Mouse (Mus musculus) hindbrain, embryonic 10.5 days (tissue): ENCODE results near the gene Stpg2. TPM values are rescaled to one million over a fixed set of nuclear protein-coding genes. Genes with fewer than 3 reads are reported as not detected.
"Not testable (repeated sequence)": the region's sequence is repeated elsewhere in the genome, so short reads cannot be mapped to it uniquely, and the experiment has no call there.

Experiments used
- DNase-seq: peaks from one replicate; pipeline ENCODE4 v3.0.0-alpha.2; 2017; ENCODE audit warnings: low spot score
- H3K27ac ChIP-seq: fragments of 300-500 bp; sonication (generic); 2 replicates; pipeline ENCODE4 v1.5.1; 2016; ENCODE audit warnings: mild to moderate bottlenecking, moderate library complexity
- H3K27me3 ChIP-seq: fragments of 300-500 bp; sonication (generic); 2 replicates; pipeline ENCODE4 v1.6.1; 2016; ENCODE audit warnings: mild to moderate bottlenecking; ENCODE audit not compliant: poor library complexity, insufficient read depth, severe bottlenecking
- H3K36me3 ChIP-seq: fragments of 300-500 bp; sonication (generic); 2 replicates; pipeline ENCODE4 v1.6.1; 2016; ENCODE audit warnings: mild to moderate bottlenecking, moderate library complexity
- H3K4me1 ChIP-seq: fragments of 300-500 bp; sonication (generic); replicated peaks from 2 replicates; pipeline ENCODE4 v1.6.1; 2016; ENCODE audit warnings: mild to moderate bottlenecking
- H3K4me3 ChIP-seq: fragments of 300-500 bp; sonication (generic); 2 replicates; pipeline ENCODE4 v1.5.1; 2016; ENCODE audit warnings: mild to moderate bottlenecking, moderate library complexity
- H3K9me3 ChIP-seq: fragments of 300-500 bp; sonication (generic); 2 replicates; pipeline ENCODE4 v1.6.1; 2016; ENCODE audit warnings: mild to moderate bottlenecking, moderate library complexity
- WGBS: fragments of 180-500 bp; shearing (Covaris S2); methylation state at CpG from one replicate; pipeline ENCODE4 v1.1.7; 2016; 5-methylcytosine and 5-hydroxymethylcytosine counted together
- polyA plus RNA-seq: library from polyadenylated mRNA; unstranded; fragments of >200 nt; fragmentation: Nextera tagmentation; extraction: Ambion mirVana; gene quantifications from 2 replicates; pipeline ENCODE4 v1.2.1, GENCODE M21; 2016

Stpg2 gene
- polyA plus RNA-seq, 1 experiment from 2014 or later: not detected

- 53% methylated on average over 6 of the region's 6 CpGs for WGBS
Observed at GRCm38 (mm10) chr3:139509275-139509985, 303.9 kb downstream of the Stpg2 start.

GRCm38 (mm10) chr3:139578496-139578895 is 373.0 kb downstream of the Stpg2 start:
- Histone ChIP-seq H3K4me1 (no peaks in the 10 kb centered on the region), H3K27ac (no peak overlapping the region), H3K9me3 (no peaks in the 10 kb centered on the region), H3K36me3 (no peaks in the 10 kb centered on the region), H3K27me3 (no peaks in the 10 kb centered on the region), H3K4me3 (no peak overlapping the region)
- no peak for DNase-seq
- 92% methylated on average over 2 of the region's 2 CpGs for WGBS

More at GRCm38 (mm10) chr3:139509275-139509985, 303.9 kb downstream of the Stpg2 start:
- no peak for DNase-seq
- Histone ChIP-seq H3K4me1 (no peaks in the 10 kb centered on the region; the same call in 1 of the 2 replicates), H3K36me3 (no peaks in the 10 kb centered on the region), H3K9me3 (no peaks in the 10 kb centered on the region), H3K27me3 (no peaks in the 10 kb centered on the region), H3K27ac (no peak overlapping the region), H3K4me3 (no peak overlapping the region)

GRCm38 (mm10) chr3:139581298-139581697 is 375.8 kb downstream of the Stpg2 start:
- no peaks in the 10 kb centered on the region for H3K4me1 ChIP-seq
- no peaks in the 10 kb centered on the region for H3K9me3 ChIP-seq

GRCm38 (mm10) chr3:139599508-139599907 is 394.0 kb downstream of the Stpg2 start:
- H3K27ac ChIP-seq: no peak overlapping the region
- H3K36me3 ChIP-seq: no peaks in the 10 kb centered on the region
- no peaks in the 10 kb centered on the region for H3K9me3 ChIP-seq
- no peaks in the 10 kb centered on the region for H3K27me3 ChIP-seq
- H3K4me3 ChIP-seq: no peak overlapping the region
- no peak for DNase-seq
- WGBS: 78% methylated on average over 3 of the region's 3 CpGs
- no peaks in the 10 kb centered on the region for H3K4me1 ChIP-seq

More at GRCm38 (mm10) chr3:139581298-139581697, 375.8 kb downstream of the Stpg2 start:
- no peaks in the 10 kb centered on the region for H3K36me3 ChIP-seq
- DNase-seq: no peak
- H3K27ac ChIP-seq: no peak overlapping the region
- no peak overlapping the region for H3K4me3 ChIP-seq
- H3K27me3 ChIP-seq: no peaks in the 10 kb centered on the region

GRCm38 (mm10) chr3:139608267-139608666 is 402.8 kb downstream of the Stpg2 start:
- H3K27ac ChIP-seq, H3K36me3 ChIP-seq, H3K27me3 ChIP-seq, H3K4me1 ChIP-seq, DNase-seq, H3K4me3 ChIP-seq, H3K9me3 ChIP-seq: not testable (repeated sequence)

GRCm38 (mm10) chr3:139614641-139615040 is 409.1 kb downstream of the Stpg2 start:
- no peaks in the 10 kb centered on the region for H3K9me3 ChIP-seq
- H3K4me3 ChIP-seq: no peak overlapping the region
- no peak for DNase-seq
- 67% methylated on average over 3 of the region's 3 CpGs for WGBS
- H3K36me3 ChIP-seq: no peaks in the 10 kb centered on the region
- no peaks in the 10 kb centered on the region for H3K4me1 ChIP-seq
- no peak overlapping the region for H3K27ac ChIP-seq
- no peaks in the 10 kb centered on the region for H3K27me3 ChIP-seq

GRCm38 (mm10) chr3:139615791-139616190 is 410.3 kb downstream of the Stpg2 start:
- WGBS: 87% methylated on average over 7 of the region's 7 CpGs
- Histone ChIP-seq H3K4me1 (no peaks in the 10 kb centered on the region), H3K27ac (no peak overlapping the region), H3K9me3 (no peaks in the 10 kb centered on the region), H3K4me3 (no peak overlapping the region), H3K36me3 (no peaks in the 10 kb centered on the region), H3K27me3 (no peaks in the 10 kb centered on the region)
- DNase-seq: no peak

- H3K27ac ChIP-seq: no peak overlapping the region
- H3K27me3 ChIP-seq: no peaks in the 10 kb centered on the region
- no peaks in the 10 kb centered on the region for H3K36me3 ChIP-seq
- DNase-seq: no peak
- no peaks in the 10 kb centered on the region for H3K9me3 ChIP-seq
- H3K4me1 ChIP-seq: no peaks in the 10 kb centered on the region
- 84% methylated on average over 8 of the region's 8 CpGs for WGBS
- no peak overlapping the region for H3K4me3 ChIP-seq
Observed at GRCm38 (mm10) chr3:139637887-139638286, 432.4 kb downstream of the Stpg2 start.

GRCm38 (mm10) chr3:139651505-139651904 is 446.0 kb downstream of the Stpg2 start:
- no peak overlapping the region for H3K27ac ChIP-seq
- H3K9me3 ChIP-seq: no peaks in the 10 kb centered on the region
- H3K27me3 ChIP-seq: no peaks in the 10 kb centered on the region
- WGBS: 86% methylated on average over 4 of the region's 4 CpGs
- DNase-seq: no peak
- no peaks in the 10 kb centered on the region for H3K4me1 ChIP-seq
- no peaks in the 10 kb centered on the region for H3K36me3 ChIP-seq
- H3K4me3 ChIP-seq: no peak overlapping the region

GRCm38 (mm10) chr3:139659416-139659815 is 453.9 kb downstream of the Stpg2 start:
- Histone ChIP-seq H3K9me3 (no peaks in the 10 kb centered on the region), H3K4me3 (no peak overlapping the region), H3K27ac (no peak overlapping the region), H3K4me1 (no peaks in the 10 kb centered on the region), H3K27me3 (no peaks in the 10 kb centered on the region), H3K36me3 (no peaks in the 10 kb centered on the region)
- DNase-seq: no peak
- WGBS: 69% methylated on average over 4 of the region's 4 CpGs

- H3K27ac ChIP-seq: no peak overlapping the region
- H3K9me3 ChIP-seq: no peaks in the 10 kb centered on the region
- no peak overlapping the region for H3K4me3 ChIP-seq
- no peaks in the 10 kb centered on the region for H3K4me1 ChIP-seq
- no peaks in the 10 kb centered on the region for H3K27me3 ChIP-seq
- no peaks in the 10 kb centered on the region for H3K36me3 ChIP-seq
- DNase-seq: no peak
Observed at GRCm38 (mm10) chr3:139662241-139662640, 456.7 kb downstream of the Stpg2 start.

- H3K27me3 ChIP-seq: no peaks in the 10 kb centered on the region
- H3K9me3 ChIP-seq: no peaks in the 10 kb centered on the region
- DNase-seq: no peak
- no peaks in the 10 kb centered on the region for H3K4me1 ChIP-seq
- no peak overlapping the region for H3K4me3 ChIP-seq
- WGBS: 91% methylated on average over 5 of the region's 5 CpGs
- H3K27ac ChIP-seq: no peak overlapping the region
- no peaks in the 10 kb centered on the region for H3K36me3 ChIP-seq
Observed at GRCm38 (mm10) chr3:139663712-139664245, 458.3 kb downstream of the Stpg2 start.

GRCm38 (mm10) chr3:139665047-139665446 is 459.6 kb downstream of the Stpg2 start:
- no peaks in the 10 kb centered on the region for H3K9me3 ChIP-seq
- H3K4me1 ChIP-seq: no peaks in the 10 kb centered on the region
- H3K36me3 ChIP-seq: no peaks in the 10 kb centered on the region
- H3K27ac ChIP-seq: no peak overlapping the region
- DNase-seq: no peak
- 93% methylated on average over 3 of the region's 3 CpGs for WGBS
- H3K4me3 ChIP-seq: no peak overlapping the region
- H3K27me3 ChIP-seq: no peaks in the 10 kb centered on the region

GRCm38 (mm10) chr3:139676192-139676591 is 470.7 kb downstream of the Stpg2 start:
- Histone ChIP-seq H3K4me1 (no peaks in the 10 kb centered on the region), H3K4me3 (no peak overlapping the region), H3K9me3 (no peaks in the 10 kb centered on the region), H3K27me3 (no peaks in the 10 kb centered on the region), H3K27ac (no peak overlapping the region), H3K36me3 (no peaks in the 10 kb centered on the region)
- 85% methylated on average over 3 of the region's 3 CpGs for WGBS
- no peak for DNase-seq
